In genomic region chr8:99285103-99285502, GRCm38 (mm10) we compare ENCODE assay signal across 16 mouse cellular contexts.
"Had no signal": no experiment of that assay in that cellular context is flagged by ENCODE, and none has a peak within 500 bp of the region (broad histone marks: within the 10 kb centered on the region; RNA-seq: fewer than 3 reads in every experiment).

No protein-coding gene starts in this region.

- ATAC-seq: hindbrain, postnatal 0 days; intestine, embryonic 16.5 days had no signal

- DNase-seq: gastrocnemius, postnatal 14 days; gastrocnemius, postnatal 36 days; heart, adult 11 months; heart, adult 2 months; heart, postnatal 14 days; heart, postnatal 36 days; kidney, adult 11 months; kidney, adult 2 months; kidney, adult 9 months; kidney, postnatal 14 days; kidney, postnatal 36 days; layer of hippocampus, adult 9-11 months; layer of hippocampus, postnatal 36 days; left cerebral cortex, postnatal 4 days had no signal
